Mouse (Mus musculus) heart, embryonic 14.5 days (tissue): ENCODE data around the gene Ptges3. TPM values are rescaled to one million over a fixed set of nuclear protein-coding genes. Genes with fewer than 3 reads are reported as not detected.

ENCODE experiments used
- ATAC-seq: fragments of 200-750 bp; cut with Nextera tagmentation; 2 replicates; pipeline ENCODE4 v1.8.0; 2017; ENCODE audit warnings: low read depth, moderate TSS enrichment; ENCODE audit not compliant: insufficient number of reproducible peaks, insufficient read depth, low FRiP score
- H3K27ac ChIP-seq, 2 experiments: fragments of 200-500 bp in 1 of 2; fragments of 300-500 bp in 1 of 2; sonication (generic) in 1 of 2; replicated peaks in 1 of 2; 2 replicates each; pipeline ENCODE4 v1.5.1; 2012 to 2014; ENCODE audit warnings: low read depth in 2 of 2, low read length in 2 of 2, control low read depth in 1 of 2, mild to moderate bottlenecking in 1 of 2, mixed read lengths in 1 of 2; ENCODE audit not compliant: control insufficient read depth in 1 of 2, insufficient read depth in 1 of 2
- H3K27me3 ChIP-seq: fragments of 300-500 bp; sonication (generic); 2 replicates; pipeline ENCODE4 v1.6.1; 2014; ENCODE audit warnings: mild to moderate bottlenecking, low read length, control low read depth; ENCODE audit not compliant: control insufficient read depth, insufficient read depth
- H3K36me3 ChIP-seq: fragments of 300-500 bp; sonication (generic); 2 replicates; pipeline ENCODE4 v1.6.1; 2014; ENCODE audit warnings: mild to moderate bottlenecking, control low read depth, low read length, mixed read lengths; ENCODE audit not compliant: control insufficient read depth, insufficient read depth
- H3K4me1 ChIP-seq, 2 experiments: fragments of 200-500 bp in 1 of 2; fragments of 300-500 bp in 1 of 2; sonication (generic) in 1 of 2; 2 replicates each; pipeline ENCODE4 v1.6.1; 2012 to 2014; ENCODE audit warnings: low read length in 2 of 2, control low read depth in 1 of 2, mixed read lengths in 1 of 2; ENCODE audit not compliant: control insufficient read depth in 2 of 2, insufficient read depth in 2 of 2
- H3K4me2 ChIP-seq: fragments of 300-500 bp; sonication (generic); 2 replicates; pipeline ENCODE4 v1.6.1; 2014; ENCODE audit warnings: mild to moderate bottlenecking, low read length
- H3K4me3 ChIP-seq, 2 experiments: fragments of 200-500 bp in 1 of 2; fragments of 300-500 bp in 1 of 2; sonication (generic) in 1 of 2; 2 replicates each; pipeline ENCODE4 v1.5.1; 2012 to 2014; ENCODE audit warnings: low read length in 2 of 2, mild to moderate bottlenecking in 2 of 2, control low read depth in 1 of 2, low read depth in 1 of 2, moderate library complexity in 1 of 2; ENCODE audit not compliant: control insufficient read depth in 1 of 2, insufficient read depth in 1 of 2
- H3K9ac ChIP-seq: fragments of 300-500 bp; sonication (generic); 2 replicates; pipeline ENCODE4 v1.6.1; 2014; ENCODE audit warnings: mild to moderate bottlenecking, low read length
- H3K9me3 ChIP-seq: fragments of 300-500 bp; sonication (generic); 2 replicates; pipeline ENCODE4 v1.6.1; 2016; ENCODE audit warnings: low read length, control low read depth; ENCODE audit not compliant: control insufficient read depth
- WGBS: fragments of 180-500 bp; shearing (Covaris S2); extraction: QIAGEN DNeasy Blood & Tissue Kit; methylation state at CpG from one replicate; pipeline ENCODE4 v1.1.7; 2014; 5-methylcytosine and 5-hydroxymethylcytosine counted together
- polyA plus RNA-seq: library from polyadenylated mRNA; unstranded; fragments of >200 nt; fragmentation: Nextera tagmentation; extraction: Ambion mirVana; gene quantifications from 2 replicates; pipeline ENCODE4 v1.2.1, GENCODE M21; 2014

Gene Ptges3
- polyA plus RNA-seq, result 280 and 290 TPM in 2 replicates

- Histone ChIP-seq H3K4me2 (peak within 1 kb of the TSS; percentile 93), H3K4me3 (peak within 1 kb of the TSS; percentile 76 to 94), H3K4me1 (peaks cover 3 to 21% of the 10 kb centered on the region in 2 experiments), H3K36me3 (peaks cover 14% of the 10 kb centered on the region), H3K27me3 (no peaks in the 10 kb centered on the region), H3K27ac (peak within 1 kb of the TSS; percentile 97 to 98), H3K9me3 (no peaks in the 10 kb centered on the region), H3K9ac (peak within 1 kb of the TSS; percentile 89)
- under 1% methylated on average over 65 of the region's 72 CpGs for WGBS
- ATAC-seq, result peak; percentile 91
These were observed at the start of gene Ptges3 for GRCm38 (mm10) chr10:128058601-128059151. Gene Ptges3, plus strand, starts transcription at chr10:128058954.

DNA sequence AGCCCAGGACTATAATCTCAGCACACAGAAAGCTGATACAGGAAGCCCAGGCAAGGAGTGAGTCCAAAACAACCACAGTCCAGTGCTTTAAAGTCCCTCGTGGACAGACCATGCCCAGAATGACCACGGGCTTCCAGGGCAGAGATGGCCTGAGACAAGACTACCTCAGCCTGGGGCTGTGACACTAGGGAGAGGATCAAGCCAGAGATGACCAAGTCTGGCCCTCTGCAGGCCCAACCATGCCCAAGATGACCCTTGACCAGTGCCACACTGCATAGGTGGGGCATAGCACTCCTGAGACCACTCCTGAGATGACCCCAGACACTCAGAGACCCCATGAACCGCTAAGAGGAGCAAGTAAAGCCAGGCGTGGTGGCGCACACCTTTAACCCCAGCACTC lies 49.0 kb upstream of the Ptges3 start:
- WGBS, result 76% methylated on average over 5 of the region's 5 CpGs
- H3K27ac ChIP-seq, result no peak overlapping the region
- no peak overlapping the region for H3K4me3 ChIP-seq

GRCm38 (mm10) chr10:128015068-128015934 lies 43.5 kb upstream of the Ptges3 start, which contains the start of gene Prim1:
Gene Prim1, plus strand, starts transcription at chr10:128015168.
- Histone ChIP-seq H3K9me3 (no peaks in the 10 kb centered on the region), H3K27ac (peak within 1 kb of the TSS; percentile 15 to 80; a peak in 3 of 4 replicates), H3K4me3 (peak within 1 kb of the TSS; percentile 49 to 94), H3K9ac (peak within 1 kb of the TSS; percentile 67), H3K27me3 (no peaks in the 10 kb centered on the region), H3K4me2 (peak within 1 kb of the TSS; percentile 84), H3K4me1 (no peaks in the 10 kb centered on the region), H3K36me3 (peaks cover 14% of the 10 kb centered on the region)
- ATAC-seq, result peak; percentile 82; the same call in 1 of the 2 replicates
- 7% methylated on average over 31 of the region's 31 CpGs for WGBS

More for the DNA sequence above, 49.0 kb upstream of the Ptges3 start:
- H3K9me3 ChIP-seq, result no peaks in the 10 kb centered on the region
- no peak for ATAC-seq
- H3K4me1 ChIP-seq, result no peaks in the 10 kb centered on the region
- no peak overlapping the region for H3K4me2 ChIP-seq
- H3K27me3 ChIP-seq, result no peaks in the 10 kb centered on the region
- H3K9ac ChIP-seq, result no peak overlapping the region
- no peaks in the 10 kb centered on the region for H3K36me3 ChIP-seq

GRCm38 (mm10) chr10:128022196-128022595 lies 36.6 kb upstream of the Ptges3 start:
- no peak overlapping the region for H3K4me2 ChIP-seq
- H3K9me3 ChIP-seq, result no peaks in the 10 kb centered on the region
- 93% methylated on average over 5 of the region's 5 CpGs for WGBS
- peaks cover 74% of the 10 kb centered on the region for H3K36me3 ChIP-seq
- ATAC-seq, result no peak
- no peak overlapping the region for H3K4me3 ChIP-seq
- H3K27me3 ChIP-seq, result no peaks in the 10 kb centered on the region
- no peak overlapping the region for H3K9ac ChIP-seq
- no peak overlapping the region for H3K27ac ChIP-seq
- no peaks in the 10 kb centered on the region for H3K4me1 ChIP-seq

GRCm38 (mm10) chr10:128023496-128023895 lies 35.3 kb upstream of the Ptges3 start:
- 91% methylated on average over 10 of the region's 10 CpGs for WGBS
- Histone ChIP-seq H3K4me1 (no peaks in the 10 kb centered on the region), H3K9ac (no peak overlapping the region), H3K4me2 (no peak overlapping the region), H3K9me3 (no peaks in the 10 kb centered on the region), H3K27ac (no peak overlapping the region), H3K36me3 (peaks cover 80% of the 10 kb centered on the region), H3K27me3 (no peaks in the 10 kb centered on the region), H3K4me3 (no peak overlapping the region)
- ATAC-seq, result no peak

- 90% methylated on average over 7 of the region's 7 CpGs for WGBS
- peaks cover 51% of the 10 kb centered on the region for H3K36me3 ChIP-seq
These were observed 28.8 kb upstream of the Ptges3 start for GRCm38 (mm10) chr10:128029931-128030330.

DNA sequence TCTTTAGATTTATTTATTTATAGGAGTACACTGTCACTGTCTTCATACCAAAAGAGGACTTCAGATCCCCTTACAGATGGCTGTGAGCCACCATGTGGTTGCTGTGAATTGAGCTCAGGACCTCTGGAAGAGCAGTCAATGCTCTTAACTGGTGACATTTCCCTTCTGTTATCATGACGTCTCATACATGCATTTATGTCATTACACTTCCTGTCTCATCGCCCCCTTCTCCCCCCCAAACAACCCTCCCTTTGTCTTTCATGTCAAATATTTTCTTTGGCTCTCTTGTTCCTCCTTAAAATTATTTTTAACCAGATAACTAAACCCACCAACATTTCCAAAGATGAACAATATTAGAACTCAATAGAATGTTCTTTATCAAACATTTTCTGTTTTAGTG lies 27.9 kb upstream of the Ptges3 start:
- ATAC-seq, result no peak
- Histone ChIP-seq H3K4me3 (no peak overlapping the region), H3K4me1 (peaks cover 0 to 5% of the 10 kb centered on the region in 2 experiments; a peak in 2 of 4 replicates), H3K4me2 (no peak overlapping the region), H3K27ac (no peak overlapping the region), H3K27me3 (no peaks in the 10 kb centered on the region), H3K9me3 (no peaks in the 10 kb centered on the region), H3K9ac (no peak overlapping the region), H3K36me3 (peaks cover 44% of the 10 kb centered on the region)
- 57% methylated on average over 2 of the region's 2 CpGs for WGBS

More at GRCm38 (mm10) chr10:128029931-128030330, 28.8 kb upstream of the Ptges3 start:
- Histone ChIP-seq H3K9ac (no peak overlapping the region), H3K4me1 (peaks cover 0 to 5% of the 10 kb centered on the region in 2 experiments; a peak in 2 of 4 replicates), H3K27me3 (no peaks in the 10 kb centered on the region), H3K27ac (no peak overlapping the region), H3K4me3 (no peak overlapping the region), H3K9me3 (no peaks in the 10 kb centered on the region), H3K4me2 (no peak overlapping the region)
- no peak for ATAC-seq
